Comparison of ENCODE assay signal across 11 mouse cellular contexts in the genomic region with DNA sequence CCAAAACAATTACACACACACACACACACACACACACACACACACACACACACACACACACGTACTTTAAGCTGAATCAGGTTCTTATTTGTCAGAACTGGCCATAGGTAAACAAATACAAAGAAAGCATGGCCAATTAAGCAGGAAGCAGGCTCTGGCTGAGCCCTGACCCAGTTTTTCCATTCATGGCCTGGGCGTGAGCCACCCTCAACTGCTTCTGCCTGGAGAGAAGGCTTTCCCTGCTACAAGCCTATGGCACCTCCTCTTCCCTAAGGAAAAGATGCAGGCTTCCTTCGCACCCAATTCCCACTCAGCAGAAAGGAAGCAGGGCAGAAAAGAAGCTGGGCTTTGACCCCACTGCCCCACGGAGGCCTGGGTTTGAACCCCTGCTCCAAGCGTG.
DNase-seq lines count a peak whose midpoint lies in the region; ATAC-seq and TF ChIP-seq lines count a peak whose summit lies in the region.
"Had no signal": no experiment of that assay in that cellular context is flagged by ENCODE, and none has a peak within 500 bp of the region (broad histone marks: within the 10 kb centered on the region; RNA-seq: fewer than 3 reads in every experiment).

No protein-coding gene starts in this region.

- no peak for TF ChIP-seq CTCF in embryonic fibroblast, embryonic 13.5 days (IDR thresholded peaks at IDR 0.05; ENCODE audit: borderline replicate concordance, insufficient read depth, low read length)
- no peak for TF ChIP-seq CTCF in stomach, postnatal 0 days (IDR thresholded peaks at IDR 0.05; ENCODE audit: low read depth)

- H3K27me3 ChIP-seq in midbrain, embryonic 10.5 days (ENCODE audit: low read depth, poor library complexity, severe bottlenecking) = no peaks in the 10 kb centered on the region
- H3K27me3 ChIP-seq in midbrain, embryonic 11.5 days (ENCODE audit: control insufficient read depth, insufficient read depth, low read length) = no peaks in the 10 kb centered on the region
- no peaks in the 10 kb centered on the region for H3K27me3 ChIP-seq in stomach, postnatal 0 days (ENCODE audit: control insufficient read depth, insufficient read depth, low read length)
- H3K27me3 ChIP-seq in forebrain, embryonic 11.5 days (ENCODE audit: control insufficient read depth, insufficient read depth, low read length) = no peaks in the 10 kb centered on the region
- H3K27me3 ChIP-seq in midbrain, embryonic 16.5 days (ENCODE audit: control insufficient read depth, insufficient read depth, low read depth, low read length) = no peaks in the 10 kb centered on the region
- H3K27me3 ChIP-seq: kidney, embryonic 15.5 days; liver, embryonic 15.5 days had no signal

- H3K36me3 ChIP-seq in midbrain, embryonic 10.5 days = peaks cover 16% of the 10 kb centered on the region
- no peaks in the 10 kb centered on the region for H3K36me3 ChIP-seq in midbrain, embryonic 11.5 days (ENCODE audit: control insufficient read depth, insufficient read depth, low read length)
- H3K36me3 ChIP-seq in stomach, postnatal 0 days (ENCODE audit: control insufficient read depth, insufficient read depth, low read length) = no peaks in the 10 kb centered on the region
- H3K36me3 ChIP-seq in forebrain, embryonic 11.5 days (ENCODE audit: control insufficient read depth, insufficient read depth, low read length) = no peaks in the 10 kb centered on the region; the same call in 1 of the 2 replicates
- no peaks in the 10 kb centered on the region for H3K36me3 ChIP-seq in midbrain, embryonic 16.5 days (ENCODE audit: control insufficient read depth, insufficient read depth, low read length)
- H3K36me3 ChIP-seq: kidney, embryonic 15.5 days; liver, embryonic 15.5 days had no signal

- peak; percentile 31 for DNase-seq in cerebellum, adult 11 months
- no peak for DNase-seq in cerebellum, postnatal 4 days (ENCODE audit: low spot score in 2 of 2)
- DNase-seq in midbrain, embryonic 10.5 days (ENCODE audit: low spot score) = no peak
- DNase-seq in midbrain, embryonic 11.5 days (ENCODE audit: low spot score, missing footprints) = no peak
- peak; percentile 63 for DNase-seq in stomach, postnatal 0 days (ENCODE audit: low spot score)
- DNase-seq in forebrain, embryonic 11.5 days (ENCODE audit: low spot score) = no peak

- TF ChIP-seq EP300 in stomach, postnatal 0 days (optimal IDR thresholded peaks at IDR 0.05) = no peak

- peaks cover 69% of the 10 kb centered on the region for H3K4me1 ChIP-seq in midbrain, embryonic 10.5 days
- peaks cover 13% of the 10 kb centered on the region for H3K4me1 ChIP-seq in midbrain, embryonic 11.5 days (ENCODE audit: control insufficient read depth, insufficient read depth, low read length)
- H3K4me1 ChIP-seq in embryonic fibroblast, embryonic 13.5 days (ENCODE audit: control insufficient read depth, insufficient read depth, low read length) = peaks cover 35% of the 10 kb centered on the region
- H3K4me1 ChIP-seq in stomach, postnatal 0 days (replicated peaks; ENCODE audit: control insufficient read depth, insufficient read depth) = peaks cover 17% of the 10 kb centered on the region
- H3K4me1 ChIP-seq in forebrain, embryonic 11.5 days (replicated peaks; ENCODE audit: control insufficient read depth, insufficient read depth, low read length) = peaks cover 8% of the 10 kb centered on the region
- H3K4me1 ChIP-seq in midbrain, embryonic 16.5 days (ENCODE audit: control insufficient read depth, insufficient read depth, low read length) = peaks cover 7% of the 10 kb centered on the region
- H3K4me1 ChIP-seq: liver, embryonic 15.5 days had no signal

- no peak for ATAC-seq in midbrain, embryonic 11.5 days (ENCODE audit: low FRiP score)
- ATAC-seq in stomach, postnatal 0 days (ENCODE audit: low FRiP score, low TSS enrichment) = peak; percentile 74
- ATAC-seq in forebrain, embryonic 11.5 days (replicated peaks; ENCODE audit: low FRiP score) = no peak
- no peak for ATAC-seq in midbrain, embryonic 16.5 days
- ATAC-seq: forebrain, embryonic 16.5 days had no signal

- TF ChIP-seq POLR2A in embryonic fibroblast, embryonic 13.5 days (IDR thresholded peaks at IDR 0.05; ENCODE audit: low read depth, low read length) = no peak

- WGBS in midbrain, embryonic 10.5 days = 88% methylated on average over 5 of the region's 5 CpGs
- 85% methylated on average over 5 of the region's 5 CpGs for WGBS in midbrain, embryonic 11.5 days
- WGBS in stomach, postnatal 0 days = 66% methylated on average over 5 of the region's 5 CpGs
- WGBS in forebrain, embryonic 11.5 days = 77% methylated on average over 5 of the region's 5 CpGs
- 85% methylated on average over 5 of the region's 5 CpGs for WGBS in midbrain, embryonic 16.5 days

- H3K4me3 ChIP-seq in midbrain, embryonic 10.5 days = no peak overlapping the region
- H3K4me3 ChIP-seq in midbrain, embryonic 11.5 days (ENCODE audit: low read depth, low read length) = no peak overlapping the region
- no peak overlapping the region for H3K4me3 ChIP-seq in embryonic fibroblast, embryonic 13.5 days (ENCODE audit: insufficient read depth, low read length)
- H3K4me3 ChIP-seq in stomach, postnatal 0 days (ENCODE audit: low read depth, low read length) = no peak overlapping the region
- no peak overlapping the region for H3K4me3 ChIP-seq in forebrain, embryonic 11.5 days (ENCODE audit: low read depth, low read length)
- no peak overlapping the region for H3K4me3 ChIP-seq in midbrain, embryonic 16.5 days (ENCODE audit: low read depth, low read length)
- H3K4me3 ChIP-seq: kidney, embryonic 15.5 days; liver, embryonic 15.5 days had no signal

- H3K9ac ChIP-seq in midbrain, embryonic 11.5 days (ENCODE audit: low read length) = no peak overlapping the region
- no peak overlapping the region for H3K9ac ChIP-seq in stomach, postnatal 0 days (ENCODE audit: low read length)
- no peak overlapping the region for H3K9ac ChIP-seq in forebrain, embryonic 11.5 days (ENCODE audit: low read length)
- no peak overlapping the region for H3K9ac ChIP-seq in midbrain, embryonic 16.5 days (ENCODE audit: low read depth, low read length)
- H3K9ac ChIP-seq: kidney, embryonic 15.5 days; liver, embryonic 15.5 days had no signal

- no peaks in the 10 kb centered on the region; the same call in 1 of the 2 replicates for H3K9me3 ChIP-seq in midbrain, embryonic 10.5 days (replicated peaks)
- no peaks in the 10 kb centered on the region for H3K9me3 ChIP-seq in midbrain, embryonic 11.5 days (ENCODE audit: control insufficient read depth, low read length)
- H3K9me3 ChIP-seq in stomach, postnatal 0 days (ENCODE audit: control insufficient read depth, low read length) = no peaks in the 10 kb centered on the region
- H3K9me3 ChIP-seq in forebrain, embryonic 11.5 days (ENCODE audit: control insufficient read depth, low read length) = no peaks in the 10 kb centered on the region; the same call in 1 of the 2 replicates
- no peaks in the 10 kb centered on the region for H3K9me3 ChIP-seq in midbrain, embryonic 16.5 days (replicated peaks; ENCODE audit: control insufficient read depth, low read length, poor library complexity, severe bottlenecking)
- H3K9me3 ChIP-seq: kidney, embryonic 15.5 days; liver, embryonic 15.5 days had no signal

- peak overlapping the region; percentile 33; the same call in 1 of the 2 replicates for H3K27ac ChIP-seq in midbrain, embryonic 10.5 days (replicated peaks)
- H3K27ac ChIP-seq in midbrain, embryonic 11.5 days (ENCODE audit: low read depth, low read length) = no peak overlapping the region
- H3K27ac ChIP-seq in embryonic fibroblast, embryonic 13.5 days (ENCODE audit: insufficient read depth, low read length) = peak overlapping the region; percentile 86
- no peak overlapping the region for H3K27ac ChIP-seq in stomach, postnatal 0 days (replicated peaks)
- H3K27ac ChIP-seq in forebrain, embryonic 11.5 days (ENCODE audit: low read depth, low read length) = no peak overlapping the region
- H3K27ac ChIP-seq in midbrain, embryonic 16.5 days (ENCODE audit: low read length) = no peak overlapping the region
- H3K27ac ChIP-seq: kidney, embryonic 15.5 days; liver, embryonic 15.5 days had no signal

- H3K4me2 ChIP-seq in midbrain, embryonic 11.5 days = no peak overlapping the region
- H3K4me2 ChIP-seq in stomach, postnatal 0 days (replicated peaks; ENCODE audit: low read depth) = no peak overlapping the region
- no peak overlapping the region for H3K4me2 ChIP-seq in forebrain, embryonic 11.5 days (ENCODE audit: low read depth, low read length, severe bottlenecking)
- H3K4me2 ChIP-seq in midbrain, embryonic 16.5 days (ENCODE audit: low read length) = no peak overlapping the region
- H3K4me2 ChIP-seq: kidney, embryonic 15.5 days; liver, embryonic 15.5 days had no signal

Comparison
In these comparisons a context has a peak if more than half of its experiments do, and no peak if none do; other contexts are left out.
1. DNase-seq: peak in cerebellum, adult 11 months (single experiment) and stomach, postnatal 0 days (single experiment); none in cerebellum, postnatal 4 days (0 of 2), midbrain, embryonic 10.5 days (single experiment), midbrain, embryonic 11.5 days (single experiment) and forebrain, embryonic 11.5 days (single experiment).
2. H3K27ac ChIP-seq: peak in midbrain, embryonic 10.5 days (single experiment) and embryonic fibroblast, embryonic 13.5 days (single experiment); none in midbrain, embryonic 11.5 days (single experiment), stomach, postnatal 0 days (single experiment), forebrain, embryonic 11.5 days (single experiment) and midbrain, embryonic 16.5 days (single experiment).